Mouse (Mus musculus) hindbrain, embryonic 12.5 days (tissue): ENCODE results near the gene Dcaf8. TPM values are rescaled to one million over a fixed set of nuclear protein-coding genes. Genes with fewer than 3 reads are reported as not detected.

Experiments used
- ATAC-seq: fragments of 200-750 bp; cut with Nextera tagmentation; 2 replicates; pipeline ENCODE4 v1.8.0; 2017; ENCODE audit warnings: moderate TSS enrichment; ENCODE audit not compliant: low FRiP score
- H3K27ac ChIP-seq: fragments of 300-500 bp; sonication (generic); 2 replicates; pipeline ENCODE4 v1.5.1; 2016; ENCODE audit warnings: mild to moderate bottlenecking
- H3K27me3 ChIP-seq: fragments of 300-500 bp; sonication (generic); 2 replicates; pipeline ENCODE4 v1.6.1; 2016; ENCODE audit warnings: mild to moderate bottlenecking
- H3K36me3 ChIP-seq: fragments of 300-500 bp; sonication (generic); 2 replicates; pipeline ENCODE4 v1.6.1; 2016; ENCODE audit warnings: mild to moderate bottlenecking
- H3K4me1 ChIP-seq: fragments of 300-500 bp; sonication (generic); 2 replicates; pipeline ENCODE4 v1.6.1; 2016
- H3K4me2 ChIP-seq: fragments of 300-500 bp; sonication (generic); replicated peaks from 2 replicates; pipeline ENCODE4 v1.6.1; 2016; ENCODE audit warnings: mild to moderate bottlenecking
- H3K4me3 ChIP-seq: fragments of 300-500 bp; sonication (generic); 2 replicates; pipeline ENCODE4 v1.5.1; 2016; ENCODE audit warnings: mild to moderate bottlenecking
- H3K9ac ChIP-seq: fragments of 300-500 bp; sonication (generic); 2 replicates; pipeline ENCODE4 v1.6.1; 2016; ENCODE audit warnings: mild to moderate bottlenecking, moderate library complexity
- H3K9me3 ChIP-seq: fragments of 300-500 bp; sonication (generic); replicated peaks from 2 replicates; pipeline ENCODE4 v1.6.1; 2016; ENCODE audit warnings: mild to moderate bottlenecking
- WGBS: fragments of 180-500 bp; shearing (Covaris S2); methylation state at CpG from one replicate; pipeline ENCODE4 v1.1.7; 2016; 5-methylcytosine and 5-hydroxymethylcytosine counted together
- polyA plus RNA-seq: library from polyadenylated mRNA; unstranded; fragments of >200 nt; fragmentation: Nextera tagmentation; extraction: Ambion mirVana; gene quantifications from 2 replicates; pipeline ENCODE4 v1.2.1, GENCODE M21; 2016

Gene Dcaf8
- polyA plus RNA-seq, 1 experiment from 2014 or later = 136 TPM

- WGBS = 19% methylated on average over 19 of the region's 19 CpGs
- Histone ChIP-seq H3K4me1 (peaks cover 12% of the 10 kb centered on the region), H3K4me3 (peak overlapping the region; percentile 91), H3K36me3 (peaks cover 35% of the 10 kb centered on the region), H3K4me2 (peak overlapping the region; percentile 75), H3K27ac (peak overlapping the region; percentile 94), H3K9ac (peak overlapping the region; percentile 97), H3K9me3 (no peaks in the 10 kb centered on the region), H3K27me3 (no peaks in the 10 kb centered on the region)
- no peak for ATAC-seq
These were observed 1.3 kb downstream of the Dcaf8 start for GRCm38 (mm10) chr1:172148955-172149815.

GRCm38 (mm10) chr1:172154536-172154935 is 6.7 kb downstream of the Dcaf8 start:
- Histone ChIP-seq H3K4me3 (no peak overlapping the region), H3K9ac (no peak overlapping the region), H3K4me2 (no peak overlapping the region), H3K9me3 (no peaks in the 10 kb centered on the region), H3K27ac (no peak overlapping the region), H3K27me3 (no peaks in the 10 kb centered on the region), H3K36me3 (peaks cover 59% of the 10 kb centered on the region), H3K4me1 (peaks cover 7% of the 10 kb centered on the region)
- ATAC-seq = no peak
- WGBS = 89% methylated on average over 3 of the region's 3 CpGs

GRCm38 (mm10) chr1:172155518-172155917 is 7.6 kb downstream of the Dcaf8 start:
- H3K4me3 ChIP-seq = no peak overlapping the region
- 95% methylated on average over 3 of the region's 3 CpGs for WGBS
- no peak for ATAC-seq
- H3K9me3 ChIP-seq = no peaks in the 10 kb centered on the region
- H3K36me3 ChIP-seq = peaks cover 56% of the 10 kb centered on the region
- no peaks in the 10 kb centered on the region for H3K27me3 ChIP-seq
- no peak overlapping the region for H3K4me2 ChIP-seq
- no peak overlapping the region for H3K9ac ChIP-seq
- no peaks in the 10 kb centered on the region for H3K4me1 ChIP-seq
- H3K27ac ChIP-seq = no peak overlapping the region

- ATAC-seq = no peak
- peaks cover 9% of the 10 kb centered on the region; the same call in 1 of the 2 replicates for H3K4me1 ChIP-seq
- H3K27ac ChIP-seq = no peak overlapping the region
- no peak overlapping the region for H3K4me2 ChIP-seq
- H3K9ac ChIP-seq = no peak overlapping the region
- H3K4me3 ChIP-seq = no peak overlapping the region
- H3K9me3 ChIP-seq = no peaks in the 10 kb centered on the region
- WGBS = 81% methylated on average over 4 of the region's 4 CpGs
- no peaks in the 10 kb centered on the region for H3K27me3 ChIP-seq
- peaks cover 17% of the 10 kb centered on the region for H3K36me3 ChIP-seq
These were observed 12.1 kb downstream of the Dcaf8 start for GRCm38 (mm10) chr1:172159970-172160369.

- no peak for ATAC-seq
These were observed 12.6 kb downstream of the Dcaf8 start for GRCm38 (mm10) chr1:172160508-172160907.

GRCm38 (mm10) chr1:172162009-172162408 is 14.1 kb downstream of the Dcaf8 start:
- H3K36me3 ChIP-seq = peaks cover 14% of the 10 kb centered on the region
- no peak overlapping the region for H3K9ac ChIP-seq
- no peak overlapping the region for H3K27ac ChIP-seq
- no peaks in the 10 kb centered on the region for H3K27me3 ChIP-seq
- 0 out of 2 replicates have a peak, but pooled peaks have one; percentile 43 for ATAC-seq
- peaks cover 9% of the 10 kb centered on the region; the same call in 1 of the 2 replicates for H3K4me1 ChIP-seq
- 96% methylated on average over 1 of the region's 1 CpGs for WGBS
- no peaks in the 10 kb centered on the region for H3K9me3 ChIP-seq
- H3K4me2 ChIP-seq = no peak overlapping the region
- no peak overlapping the region for H3K4me3 ChIP-seq

More at GRCm38 (mm10) chr1:172160508-172160907, 12.6 kb downstream of the Dcaf8 start:
- H3K36me3 ChIP-seq = peaks cover 13% of the 10 kb centered on the region
- H3K27me3 ChIP-seq = no peaks in the 10 kb centered on the region
- H3K4me1 ChIP-seq = peaks cover 9% of the 10 kb centered on the region; the same call in 1 of the 2 replicates
- no peak overlapping the region for H3K4me3 ChIP-seq
- no peak overlapping the region for H3K27ac ChIP-seq
- H3K9ac ChIP-seq = no peak overlapping the region
- no peaks in the 10 kb centered on the region for H3K9me3 ChIP-seq
- H3K4me2 ChIP-seq = no peak overlapping the region

GRCm38 (mm10) chr1:172162959-172163358 is 15.1 kb downstream of the Dcaf8 start:
- Histone ChIP-seq H3K27ac (no peak overlapping the region), H3K9me3 (no peaks in the 10 kb centered on the region), H3K36me3 (peaks cover 23% of the 10 kb centered on the region), H3K27me3 (no peaks in the 10 kb centered on the region), H3K4me1 (peaks cover 9% of the 10 kb centered on the region; the same call in 1 of the 2 replicates), H3K4me2 (no peak overlapping the region), H3K4me3 (no peak overlapping the region), H3K9ac (no peak overlapping the region)
- ATAC-seq = no peak
- 91% methylated on average over 6 of the region's 6 CpGs for WGBS

GRCm38 (mm10) chr1:172167911-172168310 is 20.0 kb downstream of the Dcaf8 start:
- H3K9me3 ChIP-seq = no peaks in the 10 kb centered on the region
- H3K4me3 ChIP-seq = no peak overlapping the region
- no peak overlapping the region for H3K27ac ChIP-seq
- peaks cover 70% of the 10 kb centered on the region for H3K36me3 ChIP-seq
- H3K4me2 ChIP-seq = no peak overlapping the region
- H3K27me3 ChIP-seq = no peaks in the 10 kb centered on the region
- whole genome bisulfite sequencing = 76% methylated on average over 5 of the region's 5 CpGs
- ATAC-seq = no peak
- no peak overlapping the region for H3K9ac ChIP-seq
- peaks cover 9% of the 10 kb centered on the region; the same call in 1 of the 2 replicates for H3K4me1 ChIP-seq

- H3K36me3 ChIP-seq = peaks cover 87% of the 10 kb centered on the region
- no peak overlapping the region for H3K4me3 ChIP-seq
- no peak for ATAC-seq
- H3K4me1 ChIP-seq = no peaks in the 10 kb centered on the region
- 99% methylated on average over 5 of the region's 5 CpGs for WGBS
- no peak overlapping the region for H3K27ac ChIP-seq
- no peaks in the 10 kb centered on the region for H3K27me3 ChIP-seq
- no peaks in the 10 kb centered on the region for H3K9me3 ChIP-seq
- H3K9ac ChIP-seq = no peak overlapping the region
- no peak overlapping the region for H3K4me2 ChIP-seq
These were observed 21.9 kb downstream of the Dcaf8 start for GRCm38 (mm10) chr1:172169809-172170208.

- no peak for ATAC-seq
- H3K27ac ChIP-seq = no peak overlapping the region
- no peak overlapping the region for H3K9ac ChIP-seq
- peaks cover 87% of the 10 kb centered on the region for H3K36me3 ChIP-seq
- no peaks in the 10 kb centered on the region for H3K27me3 ChIP-seq
- H3K4me1 ChIP-seq = no peaks in the 10 kb centered on the region
- no peaks in the 10 kb centered on the region for H3K9me3 ChIP-seq
- H3K4me3 ChIP-seq = no peak overlapping the region
- 90% methylated on average over 21 of the region's 21 CpGs for WGBS
- H3K4me2 ChIP-seq = no peak overlapping the region
These were observed 24.5 kb downstream of the Dcaf8 start for GRCm38 (mm10) chr1:172172381-172172780.

- Histone ChIP-seq H3K27me3 (no peaks in the 10 kb centered on the region), H3K9ac (no peak overlapping the region), H3K4me1 (no peaks in the 10 kb centered on the region), H3K4me2 (no peak overlapping the region), H3K27ac (no peak overlapping the region), H3K9me3 (no peaks in the 10 kb centered on the region), H3K4me3 (no peak overlapping the region), H3K36me3 (peaks cover 86% of the 10 kb centered on the region)
- 85% methylated on average over 5 of the region's 5 CpGs for WGBS
- ATAC-seq = no peak
These were observed 25.3 kb downstream of the Dcaf8 start for GRCm38 (mm10) chr1:172173181-172173580.

- ATAC-seq = no peak
- no peaks in the 10 kb centered on the region for H3K9me3 ChIP-seq
- H3K4me2 ChIP-seq = no peak overlapping the region
- H3K4me3 ChIP-seq = no peak overlapping the region
- peaks cover 70% of the 10 kb centered on the region for H3K36me3 ChIP-seq
- WGBS = 93% methylated on average over 7 of the region's 7 CpGs
- H3K9ac ChIP-seq = no peak overlapping the region
- no peak overlapping the region for H3K27ac ChIP-seq
- no peaks in the 10 kb centered on the region for H3K27me3 ChIP-seq
- no peaks in the 10 kb centered on the region for H3K4me1 ChIP-seq
These were observed 29.9 kb downstream of the Dcaf8 start for GRCm38 (mm10) chr1:172177791-172178190.

- Histone ChIP-seq H3K9me3 (no peaks in the 10 kb centered on the region), H3K9ac (no peak overlapping the region), H3K4me1 (no peaks in the 10 kb centered on the region), H3K4me3 (no peak overlapping the region), H3K36me3 (peaks cover 61% of the 10 kb centered on the region), H3K27me3 (no peaks in the 10 kb centered on the region), H3K27ac (no peak overlapping the region), H3K4me2 (no peak overlapping the region)
- no peak for ATAC-seq
- WGBS = 84% methylated on average over 7 of the region's 7 CpGs
These were observed 31.2 kb downstream of the Dcaf8 start for GRCm38 (mm10) chr1:172179102-172179501.
